Mouse (Mus musculus) thymus, postnatal 0 days (tissue): ENCODE measurements around the gene Cd40. TPM values are rescaled to one million over a fixed set of nuclear protein-coding genes. Genes with fewer than 3 reads are reported as not detected.

ENCODE experiments used
- DNase-seq: peaks from one replicate; pipeline ENCODE4 v3.0.0-alpha.2; 2015; ENCODE audit warnings: low spot score
- polyA plus RNA-seq: library from polyadenylated mRNA; unstranded; fragments of >200 nt; fragmentation: Nextera tagmentation; extraction: Ambion mirVana; gene quantifications from 2 replicates; pipeline ENCODE4 v1.2.1, GENCODE M21; 2015

Gene Cd40
- polyA plus RNA-seq, 1 experiment from 2014 or later = 29.6 TPM

- no peak for DNase-seq
Observed at GRCm38 (mm10) chr2:165056377-165057085, 1.1 kb downstream of the Cd40 start.

- no peak for DNase-seq
Observed at GRCm38 (mm10) chr2:165059961-165060360, 4.5 kb downstream of the Cd40 start.

GRCm38 (mm10) chr2:165061638-165062433 is 6.4 kb downstream of the Cd40 start:
- DNase-seq = no peak

GRCm38 (mm10) chr2:165064489-165064888 is 9.1 kb downstream of the Cd40 start:
- no peak for DNase-seq

GRCm38 (mm10) chr2:165068806-165069205 is 13.4 kb downstream of the Cd40 start:
- no peak for DNase-seq

- peak; percentile 27 for DNase-seq
Observed at GRCm38 (mm10) chr2:165070096-165070816, 14.8 kb downstream of the Cd40 start.

GRCm38 (mm10) chr2:165073381-165073781 is 18.0 kb downstream of the Cd40 start:
- DNase-seq = no peak

GRCm38 (mm10) chr2:165074081-165074884 is 18.9 kb downstream of the Cd40 start:
- DNase-seq = no peak

- DNase-seq = peak; percentile 64
Observed at GRCm38 (mm10) chr2:165074937-165075336, 19.5 kb downstream of the Cd40 start.

GRCm38 (mm10) chr2:165077055-165077454 is 21.6 kb downstream of the Cd40 start:
- no peak for DNase-seq

GRCm38 (mm10) chr2:165078045-165078444 is 22.6 kb downstream of the Cd40 start:
- no peak for DNase-seq

- DNase-seq = no peak
Observed at GRCm38 (mm10) chr2:165078605-165079004, 23.2 kb downstream of the Cd40 start.

GRCm38 (mm10) chr2:165080657-165081056 is 25.2 kb downstream of the Cd40 start:
- no peak for DNase-seq

- no peak for DNase-seq
Observed at GRCm38 (mm10) chr2:165081257-165081656, 25.8 kb downstream of the Cd40 start.

- DNase-seq = no peak
Observed at GRCm38 (mm10) chr2:165086634-165087033, 31.2 kb downstream of the Cd40 start.

- DNase-seq = no peak
Observed at GRCm38 (mm10) chr2:165089470-165089869, 34.0 kb downstream of the Cd40 start.

GRCm38 (mm10) chr2:165090650-165091049 is 35.2 kb downstream of the Cd40 start, which contains the start of gene 1700025C18Rik:
Gene 1700025C18Rik, minus strand, starts transcription at chr2:165090750.
- DNase-seq = no peak

- DNase-seq = no peak
Observed at GRCm38 (mm10) chr2:165091433-165091965, 36.1 kb downstream of the Cd40 start.

- DNase-seq = no peak
Observed at GRCm38 (mm10) chr2:165092393-165092792, 37.0 kb downstream of the Cd40 start.

- DNase-seq = no peak
Observed at GRCm38 (mm10) chr2:165096367-165096766, 40.9 kb downstream of the Cd40 start.

- no peak for DNase-seq
Observed at GRCm38 (mm10) chr2:165098861-165099260, 43.4 kb downstream of the Cd40 start.
